Mouse (Mus musculus): ENCODE results near the gene Tbx10.

- no peak for TF ChIP-seq CTCF (IDR thresholded peaks at IDR 0.05; ENCODE audit: low read depth)
- TF ChIP-seq EP300 (optimal IDR thresholded peaks at IDR 0.05) = no peak
These were observed 5.8 kb downstream of the Tbx10 start for GRCm38 (mm10) chr19:3998335-3998734.

Data from stomach, postnatal 0 days (tissue).